Mouse (Mus musculus): ENCODE measurements around the gene Mcmbp.

Mcmbp gene

DNA sequence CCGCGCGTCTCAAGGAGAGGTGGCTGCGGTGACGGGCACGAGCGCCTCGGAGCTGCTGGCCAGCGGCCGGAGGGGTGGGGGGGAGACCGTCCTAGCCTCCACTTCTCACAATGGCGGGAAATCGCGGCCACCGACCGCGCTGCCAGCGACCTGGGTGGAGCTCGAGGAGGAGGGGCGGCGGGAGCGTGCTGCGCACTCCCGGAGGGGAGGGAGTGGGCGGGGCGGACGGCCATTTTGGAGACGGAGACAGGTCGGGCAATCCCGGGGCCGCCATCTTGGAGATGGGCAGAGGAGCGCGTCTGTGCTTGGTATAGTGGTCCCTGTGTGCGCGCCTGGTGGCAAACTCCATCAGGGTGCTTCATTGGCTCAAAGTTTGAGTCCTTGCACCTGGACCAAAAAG is at the start of gene Mcmbp:
TSS of gene Mcmbp (minus strand) at position 162 of the 400 bp plus-strand sequence.
- peak; percentile 97 for DNase-seq

DNA sequence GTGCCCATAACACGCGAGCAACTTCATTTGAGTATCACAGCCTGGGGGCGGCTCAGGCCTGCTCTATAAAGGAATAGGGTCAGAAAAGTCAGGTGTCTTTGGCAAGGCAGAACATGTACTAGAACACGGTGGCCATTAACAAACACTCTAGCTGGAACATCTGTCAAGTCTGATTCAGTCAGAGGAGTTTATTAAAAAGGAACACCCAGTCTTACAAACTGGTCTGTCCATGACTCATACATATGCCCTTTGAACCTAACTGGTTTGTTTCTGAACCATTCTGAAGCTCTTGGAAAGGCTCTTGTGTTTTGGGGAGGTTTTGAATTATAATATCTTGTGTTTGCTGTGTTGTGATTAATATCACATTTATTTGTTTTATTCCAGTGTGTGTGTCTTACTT is 49.8 kb upstream of the Mcmbp start:
- DNase-seq = no peak

DNA sequence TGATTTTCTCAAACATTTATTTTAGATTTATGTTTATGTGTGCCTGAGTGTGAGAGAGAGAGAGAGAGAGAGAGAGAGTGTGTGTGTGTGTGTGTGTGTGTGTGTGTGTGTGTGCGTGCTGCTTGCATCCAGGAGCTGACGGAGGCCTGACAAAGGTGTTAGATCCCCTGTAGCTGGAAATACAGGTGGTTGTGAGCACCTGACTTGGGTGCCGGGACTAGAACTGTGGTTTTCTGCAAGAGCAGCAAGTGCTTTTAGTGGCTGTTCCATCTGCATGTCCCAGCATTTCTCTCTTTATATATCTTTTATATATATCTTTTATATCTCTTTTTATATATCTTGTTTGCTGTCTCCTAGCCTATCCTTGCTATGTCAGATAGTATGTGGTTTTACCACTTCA is 41.6 kb upstream of the Mcmbp start:
- DNase-seq = no peak

DNA sequence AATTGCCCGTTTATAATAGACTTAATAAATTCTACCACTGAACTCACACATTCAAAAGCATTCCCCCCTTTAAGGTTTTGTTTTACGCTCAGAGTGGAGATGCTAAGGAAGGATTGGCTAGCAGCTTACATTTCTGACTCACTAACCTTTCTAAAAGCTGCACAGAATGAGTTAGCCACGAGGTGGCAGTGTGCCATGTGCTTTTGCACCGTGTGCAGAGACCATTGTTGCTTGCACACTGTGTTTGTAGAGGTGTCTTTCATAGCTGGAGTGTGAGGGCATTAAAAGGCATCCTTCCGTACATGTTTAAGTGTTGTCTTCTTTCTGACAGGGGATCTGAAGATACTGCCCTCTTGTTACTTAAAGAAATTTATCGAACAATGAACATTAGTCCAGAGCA is 39.0 kb upstream of the Mcmbp start:
- DNase-seq = peak; percentile 16

DNA sequence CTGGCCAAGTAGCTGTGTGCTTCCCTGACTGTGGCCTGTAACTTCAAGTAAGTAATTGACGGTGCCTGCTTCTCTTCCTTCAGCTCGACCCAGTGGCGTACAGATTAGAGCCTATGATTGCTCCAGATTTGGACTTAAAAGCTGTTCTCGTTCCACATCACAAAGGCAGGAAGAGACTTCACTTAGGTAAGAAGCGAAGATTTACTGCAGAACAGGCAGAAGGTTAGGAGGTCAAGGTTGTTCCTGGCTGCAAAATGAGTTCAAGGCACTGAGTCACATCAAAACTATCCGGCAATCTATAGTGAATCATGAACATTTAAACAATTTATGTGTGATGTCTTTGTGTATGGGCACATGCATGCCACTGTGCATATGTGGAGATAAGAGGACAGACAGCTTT is 36.9 kb upstream of the Mcmbp start:
- no peak for DNase-seq

DNA sequence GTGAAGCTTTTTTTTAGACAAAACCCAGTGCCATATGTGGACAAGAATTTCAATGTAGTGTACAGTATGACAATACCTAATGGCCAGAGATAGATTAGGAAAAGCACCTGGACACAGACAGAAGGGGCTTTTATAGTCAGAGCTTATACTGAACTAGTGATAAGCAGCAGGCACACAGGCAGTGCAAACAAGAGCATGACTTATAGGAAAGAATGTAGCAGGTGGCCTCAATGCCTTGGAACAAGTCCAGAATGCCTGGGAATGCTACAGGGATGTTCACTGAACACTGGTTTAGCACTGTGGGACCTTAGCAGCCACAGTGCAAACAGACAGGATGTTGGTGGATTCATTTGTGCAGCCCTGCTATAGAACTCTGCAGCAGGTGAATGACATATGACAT is 26.4 kb upstream of the Mcmbp start:
- DNase-seq = no peak

DNA sequence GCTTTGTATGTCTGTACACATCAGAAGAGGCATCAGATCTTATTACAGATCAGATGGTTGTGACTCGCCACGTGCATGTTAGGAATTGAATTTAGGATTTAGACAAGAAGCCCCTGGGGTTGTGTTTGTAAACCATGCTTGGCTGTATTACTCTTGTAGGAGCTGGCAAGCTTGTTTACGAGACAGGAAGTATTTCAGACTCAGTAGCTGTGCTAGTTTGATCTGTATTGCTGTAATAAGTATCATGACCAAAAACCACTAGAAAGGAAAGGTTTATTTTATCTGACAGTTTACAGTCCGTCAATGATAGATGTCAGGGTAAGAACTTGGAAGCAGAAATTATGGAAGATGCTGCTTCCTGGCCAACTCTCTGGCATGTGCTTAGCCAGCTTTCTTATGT is 18.7 kb upstream of the Mcmbp start:
- DNase-seq = no peak

DNA sequence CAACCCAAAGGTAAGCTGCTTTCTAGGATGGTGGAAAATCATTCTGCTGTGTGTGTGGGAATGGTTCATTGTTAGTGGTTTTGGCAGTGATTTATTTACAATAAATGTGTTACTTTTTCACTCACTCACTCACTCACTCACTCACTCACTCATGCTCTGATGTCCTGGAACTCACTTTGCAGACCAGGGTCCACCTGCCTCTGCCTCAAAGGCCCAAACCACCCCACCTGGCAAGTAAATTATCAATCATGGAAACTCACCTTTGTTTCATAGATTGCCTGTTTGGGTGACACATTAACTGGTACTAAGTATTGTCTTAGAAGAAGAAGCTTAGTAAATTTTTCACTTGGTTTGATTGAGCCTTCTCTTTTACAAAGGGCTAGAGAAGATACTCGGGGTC is 15.1 kb upstream of the Mcmbp start:
- DNase-seq = no peak

DNA sequence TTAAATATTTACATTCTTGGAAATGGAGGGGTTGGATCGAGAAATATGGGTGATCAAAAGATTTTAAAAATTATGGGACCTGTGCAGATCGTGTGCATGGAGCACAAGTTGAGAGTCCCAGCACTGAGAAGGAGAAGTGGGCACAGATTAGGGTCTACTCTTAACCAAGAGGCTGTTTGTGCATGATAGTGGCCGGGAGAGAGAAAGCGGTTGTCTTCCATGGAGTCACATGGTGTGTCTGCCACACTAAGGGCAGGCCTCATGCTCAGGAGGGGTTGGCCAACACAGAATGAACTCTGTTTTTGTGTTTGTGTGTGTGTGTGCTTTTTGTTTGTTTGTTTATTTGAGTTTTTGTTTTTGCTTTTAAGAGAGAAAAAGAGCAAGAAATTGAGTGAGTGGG is 11.7 kb upstream of the Mcmbp start:
- no peak for DNase-seq

DNA sequence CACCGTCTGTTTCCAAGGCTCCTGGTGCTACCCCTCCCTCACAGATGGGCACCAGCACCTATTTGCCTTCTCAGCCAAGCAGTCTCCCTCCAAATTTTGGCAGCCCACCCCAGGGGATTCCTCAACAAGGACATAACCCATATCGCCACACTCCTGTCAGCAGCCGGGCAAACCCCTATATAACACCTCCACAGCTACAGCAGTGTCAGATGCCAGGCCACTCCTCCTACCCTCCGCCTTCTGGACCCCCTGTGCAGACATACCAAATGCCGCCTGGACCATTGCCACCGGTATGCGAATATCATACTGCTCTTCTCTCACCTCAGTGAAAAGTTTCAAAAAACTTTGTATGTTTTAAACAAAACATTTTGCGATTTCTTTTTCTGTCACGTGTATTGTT is 10.0 kb upstream of the Mcmbp start:
- DNase-seq = no peak

DNA sequence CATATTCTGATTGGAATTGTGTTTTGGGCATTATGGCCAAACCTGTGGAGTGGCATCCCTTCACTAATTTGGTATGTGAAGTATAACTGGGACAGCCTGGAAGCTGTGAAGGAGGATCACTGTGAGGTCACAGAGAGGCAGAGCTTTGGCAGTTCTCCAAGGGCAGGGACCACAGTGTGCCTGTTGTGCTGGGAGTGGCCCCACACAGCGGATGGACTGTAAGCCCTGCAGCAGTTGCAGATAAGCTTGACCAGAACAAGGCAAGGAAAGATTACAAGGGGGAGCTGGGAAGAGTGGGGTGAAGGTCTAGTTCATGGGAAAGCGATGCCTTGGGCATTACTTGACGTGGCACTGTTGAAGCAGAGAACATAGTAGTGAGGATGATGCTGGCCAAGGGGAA is 8.5 kb upstream of the Mcmbp start:
- peak; percentile 62 for DNase-seq

DNA sequence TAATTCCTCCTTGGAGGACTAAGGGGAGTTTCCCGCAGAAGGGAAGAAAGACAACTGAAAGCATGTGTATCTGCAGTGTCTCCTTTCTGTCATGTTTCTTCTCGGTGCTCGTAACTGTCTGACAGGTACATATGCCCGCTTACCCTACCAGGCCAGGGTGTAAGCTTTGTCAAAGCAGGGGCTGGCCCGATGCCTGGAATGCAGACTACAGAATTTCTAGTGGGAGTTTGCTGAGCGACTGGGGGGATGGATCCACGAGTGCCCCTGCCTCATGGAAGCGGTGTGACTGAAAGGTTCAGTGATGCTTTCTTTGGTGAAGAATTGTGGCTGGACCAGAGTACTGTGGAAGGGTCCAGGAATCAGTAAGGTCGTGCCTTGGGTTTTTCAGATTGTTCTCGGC is 5.9 kb upstream of the Mcmbp start:
- no peak for DNase-seq

DNA sequence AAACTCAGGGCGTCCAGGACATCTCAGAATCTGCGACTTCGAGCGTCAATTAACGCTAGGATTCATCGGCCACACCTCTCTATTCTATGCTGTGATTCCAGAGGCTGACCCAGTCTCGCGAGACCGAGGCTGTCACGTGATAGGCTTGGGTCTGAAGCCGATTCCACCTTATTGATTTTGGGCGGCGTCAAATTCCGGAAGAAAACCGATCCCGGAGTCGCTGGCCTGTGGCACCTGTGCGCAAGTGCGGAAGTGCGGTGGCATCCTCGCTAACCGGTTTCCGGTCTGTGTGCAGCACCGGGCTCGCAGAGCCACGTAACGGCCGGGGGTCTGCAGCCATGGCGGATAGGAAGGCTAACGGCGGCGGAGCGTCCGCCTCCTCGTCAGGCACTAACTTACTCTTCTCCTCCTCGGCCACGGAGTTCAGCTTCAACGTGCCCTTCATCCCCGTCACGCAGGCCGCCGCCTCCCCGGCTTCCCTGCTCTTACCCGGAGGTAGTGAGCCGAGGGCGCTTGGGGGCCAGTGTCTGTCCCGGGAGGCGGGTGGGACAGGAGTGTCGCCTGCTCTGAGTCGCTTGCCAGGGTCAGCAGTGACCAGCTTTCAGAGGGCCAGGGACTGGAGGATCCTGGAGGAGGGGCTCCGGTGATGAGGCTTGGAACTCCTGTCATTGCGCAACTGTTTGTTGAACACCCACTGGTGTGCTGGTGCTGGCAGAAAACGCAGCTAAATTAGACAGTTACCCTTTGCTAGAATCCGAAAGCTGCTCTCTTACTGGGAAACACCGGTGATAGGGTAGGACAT is 4.6 kb upstream of the Mcmbp start, which contains the start of gene Sec23ip:
TSS of gene Sec23ip (plus strand) at position 260 of the 802 bp plus-strand sequence.
- peak; percentile 99 for DNase-seq

DNA sequence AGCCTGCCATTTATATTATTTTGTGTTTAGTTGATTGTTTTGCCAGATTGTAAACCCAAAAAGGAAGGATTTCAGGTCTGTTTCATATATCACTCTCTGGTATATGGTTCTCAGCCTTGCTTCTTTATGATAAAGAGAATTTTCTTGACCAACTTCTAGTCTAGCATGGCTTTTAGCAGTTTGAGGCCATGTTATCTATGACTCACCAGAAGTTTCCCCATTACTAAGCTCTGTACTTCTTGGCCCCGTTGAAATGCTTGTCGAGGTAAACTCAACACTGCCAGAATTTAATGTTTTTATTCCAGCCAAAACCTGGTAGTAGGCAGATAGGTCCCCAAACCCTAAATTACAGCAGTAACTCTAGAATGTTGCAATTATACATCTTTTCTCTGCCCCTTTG is 3.6 kb upstream of the Mcmbp start:
- no peak for DNase-seq

DNA sequence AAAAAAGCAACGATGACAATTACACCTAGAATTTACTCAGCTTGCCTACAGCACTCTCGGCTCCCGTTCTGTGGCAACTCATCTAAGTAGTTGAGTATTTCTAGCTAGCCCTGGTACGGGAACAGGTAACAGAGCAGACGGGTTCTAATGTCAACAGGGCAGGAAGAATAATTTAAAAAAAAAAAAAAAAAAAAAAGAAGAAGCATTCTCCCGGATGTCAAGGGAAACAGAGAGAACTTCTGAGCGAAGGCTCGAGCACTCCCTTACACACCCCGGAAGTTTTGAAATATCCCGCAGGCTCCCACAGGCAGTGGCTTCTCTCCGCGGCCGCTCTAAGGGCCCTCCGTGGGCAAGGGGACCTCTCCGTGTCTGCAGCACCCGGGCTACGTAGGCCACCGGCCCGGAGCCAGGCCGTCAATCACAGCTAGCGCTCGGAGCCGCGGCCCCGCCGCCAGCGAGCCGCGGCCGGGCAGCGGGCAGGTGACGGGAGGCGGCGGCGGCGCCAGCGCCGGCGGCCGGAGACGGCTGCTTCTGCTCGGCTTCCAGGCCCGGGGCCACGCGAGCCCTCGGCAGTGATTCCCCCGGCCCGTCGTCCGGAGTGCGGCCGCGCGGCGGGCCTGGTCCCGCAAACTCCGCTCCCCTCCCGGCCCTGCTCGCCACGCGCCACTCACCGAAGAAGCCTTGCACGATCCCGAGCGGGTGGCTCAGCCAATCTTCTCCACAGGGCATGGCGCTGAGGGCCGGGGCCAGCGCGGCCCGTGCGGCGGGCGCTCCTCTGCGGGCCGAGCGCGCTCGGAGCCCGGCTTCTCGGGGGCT is 625 bp downstream of the Mcmbp start:
- DNase-seq = peak; percentile 58

DNA sequence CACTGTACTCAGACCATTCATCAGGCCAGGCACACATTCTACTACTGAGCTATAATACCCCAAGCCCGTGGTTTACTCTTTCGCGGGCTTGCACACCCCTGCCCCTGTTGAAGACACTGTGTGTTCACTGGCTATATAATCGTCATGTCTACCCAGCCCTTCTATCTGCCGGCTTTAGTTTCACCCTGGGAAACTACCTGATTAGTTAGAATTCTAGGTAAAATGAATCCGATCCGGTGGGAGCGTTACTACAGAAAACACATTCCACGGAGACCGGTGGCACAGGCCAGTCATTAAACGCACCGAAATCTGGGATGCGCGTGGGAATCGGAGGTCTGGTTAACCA is 1.2 kb downstream of the Mcmbp start:
- no peak for DNase-seq

DNA sequence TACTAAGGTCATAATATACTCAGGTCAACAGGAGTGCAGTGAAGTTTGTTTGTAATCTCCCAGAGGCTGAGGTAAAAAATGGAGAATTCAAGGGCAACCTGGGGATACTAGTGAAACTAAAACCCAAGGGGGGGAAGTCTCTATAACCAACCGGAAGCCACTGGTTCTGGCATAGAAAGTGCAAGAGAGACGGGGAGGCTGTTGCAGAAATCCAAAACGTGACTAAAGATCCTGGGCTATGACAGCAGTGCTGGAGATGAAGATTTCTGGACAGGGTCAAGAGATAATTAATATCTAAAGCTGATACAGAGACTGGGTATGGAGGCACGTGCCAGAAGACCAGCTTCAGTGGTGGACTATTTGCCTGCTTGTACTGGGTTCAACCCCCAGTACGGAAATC is 2.3 kb downstream of the Mcmbp start:
- no peak for DNase-seq

DNA sequence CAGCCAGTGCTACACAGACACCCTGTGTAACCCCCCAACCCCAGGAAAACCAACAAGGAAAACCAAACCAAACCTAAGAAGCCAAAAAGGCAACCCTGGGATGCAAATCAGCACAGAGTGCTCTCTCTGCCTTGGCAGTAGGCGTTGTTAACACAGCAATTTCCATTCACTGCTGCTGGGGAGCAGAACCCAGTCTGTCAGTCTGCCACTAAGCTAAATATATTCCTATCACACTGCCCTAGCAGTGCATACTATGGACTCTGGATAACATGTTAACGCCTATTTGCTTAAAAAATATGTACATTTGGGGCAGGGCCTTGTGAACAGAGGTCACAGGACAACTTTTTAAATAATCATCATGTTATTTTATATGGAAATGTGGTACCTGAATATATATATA is 8.7 kb downstream of the Mcmbp start:
- DNase-seq = no peak

DNA sequence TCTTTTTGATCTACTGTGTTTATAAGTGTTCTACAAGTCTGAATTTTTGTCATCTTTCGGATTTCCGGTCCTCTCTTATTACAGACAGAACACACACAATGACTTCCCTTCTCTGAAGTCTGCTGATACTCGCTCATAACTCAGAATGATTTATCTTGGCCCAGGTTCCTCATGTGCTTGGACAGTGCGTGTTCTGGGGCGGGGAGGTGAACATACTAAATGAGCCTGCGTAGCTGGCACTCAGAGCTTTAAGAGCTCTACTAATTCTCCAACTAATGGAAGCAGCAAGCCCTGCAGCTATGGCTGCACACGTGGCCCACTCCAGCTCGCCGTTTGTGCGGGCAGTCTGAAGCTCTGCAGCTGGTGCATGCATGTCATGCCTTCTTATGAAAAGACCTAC is 11.6 kb downstream of the Mcmbp start:
- DNase-seq = no peak

DNA sequence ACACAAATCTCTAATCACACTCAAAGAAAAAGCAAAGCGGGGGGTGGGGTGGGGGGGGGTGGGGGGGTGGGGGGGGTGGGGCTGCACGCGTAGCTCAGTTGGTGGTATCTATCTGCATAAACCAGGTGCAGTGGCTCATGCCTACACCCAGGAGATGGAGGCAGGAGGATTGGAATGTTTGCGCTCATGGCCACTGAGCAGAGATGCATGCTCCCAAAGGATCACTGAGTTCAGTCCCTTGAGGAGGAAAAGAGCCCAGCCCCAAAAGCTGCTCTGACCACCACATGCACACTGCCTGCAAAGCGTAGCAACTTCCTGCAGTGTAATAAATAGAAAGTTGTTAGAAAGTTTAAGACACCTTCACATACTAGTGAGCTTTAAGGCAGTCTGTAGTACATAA is 12.6 kb downstream of the Mcmbp start:
- DNase-seq = no peak

DNA sequence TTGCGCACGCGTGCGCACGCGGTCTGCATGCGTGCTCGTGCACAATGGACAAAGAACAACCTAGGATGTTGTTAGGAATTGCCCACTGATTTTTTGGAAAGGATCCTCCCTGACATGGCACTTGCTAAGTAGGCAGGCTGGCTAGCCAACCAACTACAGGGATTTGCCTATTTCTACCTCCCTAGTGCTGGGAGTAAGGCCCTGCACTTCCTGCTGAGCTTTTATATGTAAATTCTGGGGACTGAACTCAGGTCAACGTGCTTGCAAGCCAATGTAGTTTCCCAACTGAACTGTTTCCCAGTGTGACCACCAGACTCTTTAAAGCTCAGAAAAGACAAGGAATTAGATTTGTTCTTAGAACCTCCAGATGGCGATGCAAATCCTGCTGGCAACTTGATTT is 13.3 kb downstream of the Mcmbp start:
- no peak for DNase-seq

DNA sequence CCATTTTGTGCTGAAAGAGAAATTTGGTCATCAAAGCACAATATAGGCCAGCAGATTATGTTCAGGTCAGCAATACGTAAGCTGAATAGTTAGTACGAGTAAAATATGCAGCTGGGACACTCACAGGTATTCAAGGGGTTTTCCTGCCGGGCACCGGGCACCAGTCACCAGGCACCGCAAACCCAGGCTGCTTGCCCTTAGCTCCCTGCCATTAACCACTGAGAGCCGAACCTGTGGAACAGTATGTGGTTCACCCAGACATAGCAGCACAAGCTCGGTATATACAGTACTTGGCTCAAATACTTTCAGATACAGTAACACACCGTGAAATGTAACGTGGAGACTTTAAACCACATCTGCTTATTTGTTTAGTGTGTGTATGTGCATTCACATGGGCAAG is 15.1 kb downstream of the Mcmbp start:
- no peak for DNase-seq

DNA sequence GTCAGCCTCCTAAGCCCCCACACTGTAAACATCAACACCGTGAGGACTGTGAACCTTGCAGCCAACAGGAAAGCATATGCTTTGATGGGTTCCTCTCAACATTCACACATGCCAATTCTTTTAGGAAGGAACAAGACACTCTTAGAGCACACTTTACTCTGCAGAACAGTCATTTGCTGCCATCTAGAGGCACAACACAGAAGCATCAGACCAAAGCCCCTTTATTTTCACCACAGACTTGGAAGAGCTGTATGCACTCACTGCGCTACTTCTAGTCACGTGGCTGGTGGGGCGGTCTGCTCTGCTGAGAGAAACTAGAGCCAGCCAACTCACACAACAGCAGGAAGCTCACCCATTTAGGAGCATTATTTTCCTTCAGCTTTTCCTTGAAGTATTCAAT is 15.5 kb downstream of the Mcmbp start:
- DNase-seq = peak; percentile 62

DNA sequence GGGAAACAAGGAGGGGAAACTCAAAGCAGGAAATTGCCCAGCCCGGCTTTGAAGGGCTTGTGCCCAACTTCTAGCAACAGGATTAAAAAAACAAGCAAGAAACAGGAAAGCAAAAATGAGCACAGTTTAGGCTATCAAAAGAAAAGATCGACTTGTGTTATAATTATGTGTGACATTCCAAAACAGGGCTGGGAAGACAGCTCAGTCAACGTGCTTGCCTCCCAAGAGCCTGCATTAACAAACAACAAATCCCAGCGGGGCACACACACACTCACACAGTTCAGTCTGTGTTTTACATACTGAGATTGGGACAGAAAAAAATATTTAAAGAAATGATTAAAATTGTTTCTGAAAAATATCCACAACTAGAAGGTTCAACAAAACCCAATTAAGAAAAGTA is 22.3 kb downstream of the Mcmbp start:
- no peak for DNase-seq

DNA sequence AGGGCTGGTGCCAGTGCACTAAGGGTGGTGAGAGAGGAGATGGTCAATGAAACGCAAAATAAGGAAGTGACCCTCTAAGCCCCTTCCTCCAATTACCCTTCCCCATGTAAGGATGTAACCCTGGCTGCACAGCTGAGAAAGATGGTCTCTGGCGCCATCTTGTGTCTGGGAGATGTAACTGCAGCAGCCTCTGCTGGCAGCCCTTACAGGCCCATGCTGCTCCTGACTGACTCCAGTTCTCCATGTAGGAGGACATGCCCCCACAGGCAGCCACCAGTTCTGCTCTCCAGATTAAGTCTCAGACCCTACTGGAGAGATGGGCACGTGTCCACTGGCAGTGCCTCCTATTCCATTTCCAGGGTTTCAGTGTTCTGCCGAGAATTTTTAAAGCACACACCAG is 34.6 kb downstream of the Mcmbp start:
- DNase-seq = peak; percentile 70

All from kidney, adult 18-20 months (tissue).